29 mouse cellular contexts compared by ENCODE assay signal in the genomic region with DNA sequence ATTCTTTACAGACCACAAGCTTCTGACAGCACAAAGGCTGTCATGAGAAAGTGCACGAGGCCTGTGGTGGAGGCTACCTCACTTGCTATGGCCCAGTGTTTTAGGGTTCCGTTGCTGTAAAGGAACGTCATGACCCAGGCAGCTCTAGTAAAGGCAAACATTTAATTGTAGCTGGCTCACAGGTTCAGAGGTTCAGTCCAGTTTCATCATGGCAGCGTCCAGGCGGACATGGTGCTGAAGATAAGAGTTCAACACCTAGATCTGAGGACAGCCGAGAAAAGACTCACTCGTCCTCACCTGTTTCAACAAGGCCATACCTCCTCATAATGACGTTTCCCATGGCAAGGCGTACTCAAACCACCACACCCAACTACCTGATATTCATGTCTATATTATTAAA.
"Had no signal": no experiment of that assay in that cellular context is flagged by ENCODE, and none has a peak within 500 bp of the region (broad histone marks: within the 10 kb centered on the region; RNA-seq: fewer than 3 reads in every experiment).

No protein-coding gene starts in this region.

- H3K27ac ChIP-seq: heart, embryonic 10.5 days; heart, embryonic 13.5 days; heart, embryonic 15.5 days; hindbrain, embryonic 10.5 days; hindbrain, embryonic 12.5 days; hindbrain, embryonic 13.5 days; hindbrain, embryonic 14.5 days; hindbrain, embryonic 15.5 days; hindbrain, postnatal 0 days; intestine, embryonic 15.5 days; kidney, embryonic 15.5 days; kidney, postnatal 0 days; layer of hippocampus, adult 2 months had no signal

- H3K27me3 ChIP-seq: heart, embryonic 12.5 days; heart, embryonic 13.5 days; heart, embryonic 15.5 days; hindbrain, embryonic 12.5 days; hindbrain, embryonic 13.5 days; hindbrain, embryonic 15.5 days; intestine, embryonic 15.5 days; kidney, embryonic 15.5 days had no signal

- DNase-seq: heart, postnatal 10 days; heart, postnatal 14 days; heart, postnatal 36 days; kidney, adult 11 months; kidney, adult 18-20 months; kidney, adult 2 months; kidney, adult 8-10 months; kidney, adult 9 months; kidney, postnatal 10 days; kidney, postnatal 14 days; kidney, postnatal 25 days; kidney, postnatal 36 days; kidney, postnatal 4 days; layer of hippocampus, adult 9-11 months; layer of hippocampus, postnatal 36 days had no signal

- H3K36me3 ChIP-seq: heart, embryonic 10.5 days; heart, embryonic 12.5 days; heart, embryonic 13.5 days; heart, embryonic 15.5 days; hindbrain, embryonic 10.5 days; hindbrain, embryonic 12.5 days; hindbrain, embryonic 13.5 days; hindbrain, embryonic 15.5 days; intestine, embryonic 15.5 days; kidney, embryonic 15.5 days had no signal

- H3K4me1 ChIP-seq: heart, embryonic 10.5 days; heart, embryonic 12.5 days; heart, embryonic 13.5 days; heart, embryonic 15.5 days; hindbrain, embryonic 12.5 days; hindbrain, embryonic 13.5 days; hindbrain, embryonic 15.5 days; intestine, embryonic 15.5 days; kidney, embryonic 15.5 days had no signal

- H3K4me3 ChIP-seq: heart, embryonic 10.5 days; heart, embryonic 12.5 days; heart, embryonic 13.5 days; heart, embryonic 15.5 days; hindbrain, embryonic 10.5 days; hindbrain, embryonic 12.5 days; hindbrain, embryonic 13.5 days; hindbrain, embryonic 15.5 days; intestine, embryonic 15.5 days; kidney, embryonic 15.5 days; layer of hippocampus, adult 2 months had no signal
